Mouse (Mus musculus) CD8-positive naive resting alpha-beta T cell, adult 57 days (primary cell): Measurements from ENCODE around the gene Esp34. TPM values are rescaled to one million over a fixed set of nuclear protein-coding genes. Genes with fewer than 3 reads are reported as not detected.

ENCODE experiments used
- total RNA-seq: library from RNA; stranded (reverse); gene quantifications from one replicate; pipeline ENCODE4 v1.2.4, GENCODE M21; 2023

The Esp34 gene
- not detected for total RNA-seq

GRCm38 (mm10) chr17:38553892-38554291 lies at the start of gene Esp34:
TSS of gene Esp34 (plus strand) at chr17:38554192.

Other genes with a start within 250 kb of the Esp34 start
- gene Olfr137, start 246.6 kb upstream of the Esp34 start, total RNA-seq: not detected
- gene Olfr136, start 224.4 kb upstream of the Esp34 start, total RNA-seq: not detected
- gene Esp36, start 134.0 kb upstream of the Esp34 start, total RNA-seq: not detected
- gene Esp31, start 85.3 kb downstream of the Esp34 start, total RNA-seq: not detected